Mouse (Mus musculus): ENCODE measurements at regions not wholly inside any gene's neighbourhood (a gene's known extent, or its start where the extent isn't known, plus 50 kb on each side); places are given as distances from the start of the nearest gene placed in this dataset.
A peak's percentile ranks its signal among the peaks of the same experiment; 100 is the strongest.

GRCm38 (mm10) chr5:15838108-15838972 lies 96.2 kb upstream of the Cacna2d1 start:
- Histone ChIP-seq H3K4me3 (replicated peaks; ENCODE audit: low read length) (no peak overlapping the region), H3K9me3 (ENCODE audit: low read length) (no peaks in the 10 kb centered on the region), H3K4me1 (replicated peaks; ENCODE audit: low read depth, low read length) (no peaks in the 10 kb centered on the region), H3K36me3 (ENCODE audit: insufficient read depth, low read length) (no peaks in the 10 kb centered on the region), H3K27me3 (ENCODE audit: insufficient read depth, low read length) (no peaks in the 10 kb centered on the region)
- TF ChIP-seq CTCF (conservative IDR thresholded peaks at IDR 0.05; ENCODE audit: low read length) = peak; percentile 77
- TF ChIP-seq POU5F1 (IDR thresholded peaks at IDR 0.05; ENCODE audit: borderline replicate concordance, low read length) = no peak

GRCm38 (mm10) chr5:15846790-15847189 lies 87.7 kb upstream of the Cacna2d1 start:
- no peaks in the 10 kb centered on the region for H3K36me3 ChIP-seq (ENCODE audit: insufficient read depth, low read length)
- H3K9me3 ChIP-seq (ENCODE audit: low read length) = no peaks in the 10 kb centered on the region
- no peak for TF ChIP-seq NANOG (IDR thresholded peaks at IDR 0.05; ENCODE audit: borderline replicate concordance, low read length)
- TF ChIP-seq POU5F1 (IDR thresholded peaks at IDR 0.05; ENCODE audit: borderline replicate concordance, low read length) = no peak
- TF ChIP-seq CTCF (conservative IDR thresholded peaks at IDR 0.05; ENCODE audit: low read length) = no peak
- no peak overlapping the region for H3K4me3 ChIP-seq (replicated peaks; ENCODE audit: low read length)
- H3K4me1 ChIP-seq (replicated peaks; ENCODE audit: low read depth, low read length) = no peaks in the 10 kb centered on the region
- H3K27me3 ChIP-seq (ENCODE audit: insufficient read depth, low read length) = no peaks in the 10 kb centered on the region

GRCm38 (mm10) chr5:15849520-15849919 lies 85.0 kb upstream of the Cacna2d1 start:
- Histone ChIP-seq H3K4me3 (replicated peaks; ENCODE audit: low read length) (no peak overlapping the region), H3K9me3 (ENCODE audit: low read length) (no peaks in the 10 kb centered on the region), H3K4me1 (replicated peaks; ENCODE audit: low read depth, low read length) (no peaks in the 10 kb centered on the region), H3K36me3 (ENCODE audit: insufficient read depth, low read length) (no peaks in the 10 kb centered on the region), H3K27me3 (ENCODE audit: insufficient read depth, low read length) (no peaks in the 10 kb centered on the region)
- TF ChIP-seq CTCF (conservative IDR thresholded peaks at IDR 0.05; ENCODE audit: low read length) = no peak
- TF ChIP-seq NANOG (IDR thresholded peaks at IDR 0.05; ENCODE audit: borderline replicate concordance, low read length) = no peak
- no peak for TF ChIP-seq POU5F1 (IDR thresholded peaks at IDR 0.05; ENCODE audit: borderline replicate concordance, low read length)

- H3K4me1 ChIP-seq (replicated peaks; ENCODE audit: low read depth, low read length) = no peaks in the 10 kb centered on the region
- H3K36me3 ChIP-seq (ENCODE audit: insufficient read depth, low read length) = no peaks in the 10 kb centered on the region
- no peaks in the 10 kb centered on the region for H3K9me3 ChIP-seq (ENCODE audit: low read length)
- H3K4me3 ChIP-seq (replicated peaks; ENCODE audit: low read length) = no peak overlapping the region
- no peaks in the 10 kb centered on the region for H3K27me3 ChIP-seq (ENCODE audit: insufficient read depth, low read length)
- TF ChIP-seq NANOG (IDR thresholded peaks at IDR 0.05; ENCODE audit: borderline replicate concordance, low read length) (no peak), POU5F1 (IDR thresholded peaks at IDR 0.05; ENCODE audit: borderline replicate concordance, low read length) (no peak), CTCF (conservative IDR thresholded peaks at IDR 0.05; ENCODE audit: low read length) (no peak)
Measured at GRCm38 (mm10) chr5:15850126-15850801, 84.2 kb upstream of the Cacna2d1 start.

- Histone ChIP-seq H3K36me3 (ENCODE audit: insufficient read depth, low read length) (no peaks in the 10 kb centered on the region), H3K4me3 (replicated peaks; ENCODE audit: low read length) (no peak overlapping the region), H3K9me3 (ENCODE audit: low read length) (no peaks in the 10 kb centered on the region), H3K27me3 (ENCODE audit: insufficient read depth, low read length) (no peaks in the 10 kb centered on the region), H3K4me1 (replicated peaks; ENCODE audit: low read depth, low read length) (no peaks in the 10 kb centered on the region)
- no peak for TF ChIP-seq POU5F1 (IDR thresholded peaks at IDR 0.05; ENCODE audit: borderline replicate concordance, low read length)
- no peak for TF ChIP-seq NANOG (IDR thresholded peaks at IDR 0.05; ENCODE audit: borderline replicate concordance, low read length)
- no peak for TF ChIP-seq CTCF (conservative IDR thresholded peaks at IDR 0.05; ENCODE audit: low read length)
Measured at GRCm38 (mm10) chr5:15854752-15855151, 79.7 kb upstream of the Cacna2d1 start.

- Histone ChIP-seq H3K4me3 (replicated peaks; ENCODE audit: low read length) (no peak overlapping the region), H3K36me3 (ENCODE audit: insufficient read depth, low read length) (no peaks in the 10 kb centered on the region), H3K4me1 (replicated peaks; ENCODE audit: low read depth, low read length) (no peaks in the 10 kb centered on the region), H3K9me3 (ENCODE audit: low read length) (peaks cover under 1% of the 10 kb centered on the region; the same call in 1 of the 2 replicates), H3K27me3 (ENCODE audit: insufficient read depth, low read length) (no peaks in the 10 kb centered on the region)
- TF ChIP-seq POU5F1 (IDR thresholded peaks at IDR 0.05; ENCODE audit: borderline replicate concordance, low read length) (no peak), NANOG (IDR thresholded peaks at IDR 0.05; ENCODE audit: borderline replicate concordance, low read length) (no peak), CTCF (conservative IDR thresholded peaks at IDR 0.05; ENCODE audit: low read length) (no peak)
Measured at GRCm38 (mm10) chr5:15857034-15857433, 77.5 kb upstream of the Cacna2d1 start.

GRCm38 (mm10) chr5:15874065-15874464 lies 60.4 kb upstream of the Cacna2d1 start:
- Histone ChIP-seq H3K4me3 (replicated peaks; ENCODE audit: low read length) (no peak overlapping the region), H3K36me3 (ENCODE audit: insufficient read depth, low read length) (no peaks in the 10 kb centered on the region), H3K9me3 (ENCODE audit: low read length) (no peaks in the 10 kb centered on the region), H3K4me1 (replicated peaks; ENCODE audit: low read depth, low read length) (no peaks in the 10 kb centered on the region), H3K27me3 (ENCODE audit: insufficient read depth, low read length) (no peaks in the 10 kb centered on the region)
- TF ChIP-seq POU5F1 (IDR thresholded peaks at IDR 0.05; ENCODE audit: borderline replicate concordance, low read length) (no peak), NANOG (IDR thresholded peaks at IDR 0.05; ENCODE audit: borderline replicate concordance, low read length) (no peak), CTCF (conservative IDR thresholded peaks at IDR 0.05; ENCODE audit: low read length) (no peak)

GRCm38 (mm10) chr5:15883004-15883403 lies 51.5 kb upstream of the Cacna2d1 start:
- TF ChIP-seq POU5F1 (IDR thresholded peaks at IDR 0.05; ENCODE audit: borderline replicate concordance, low read length) (no peak), CTCF (conservative IDR thresholded peaks at IDR 0.05; ENCODE audit: low read length) (no peak), NANOG (IDR thresholded peaks at IDR 0.05; ENCODE audit: borderline replicate concordance, low read length) (no peak)
- no peaks in the 10 kb centered on the region for H3K4me1 ChIP-seq (replicated peaks; ENCODE audit: low read depth, low read length)
- H3K36me3 ChIP-seq (ENCODE audit: insufficient read depth, low read length) = no peaks in the 10 kb centered on the region
- no peak overlapping the region for H3K4me3 ChIP-seq (replicated peaks; ENCODE audit: low read length)
- no peaks in the 10 kb centered on the region for H3K9me3 ChIP-seq (ENCODE audit: low read length)
- 0 out of 2 replicates have a peak, but pooled peaks cover 3% of the 10 kb centered on the region for H3K27me3 ChIP-seq (ENCODE audit: insufficient read depth, low read length)

All from E14TG2a.4 (cell line).